Mouse (Mus musculus) embryonic facial prominence, embryonic 14.5 days (tissue): Measurements from ENCODE around the gene Fbxo41. TPM values are rescaled to one million over a fixed set of nuclear protein-coding genes. Genes with fewer than 3 reads are reported as not detected.

Experiments used
- ATAC-seq: fragments of 200-750 bp; cut with Nextera tagmentation; 2 replicates; pipeline ENCODE4 v1.8.0; 2017; ENCODE audit warnings: low read depth, moderate number of reproducible peaks, moderate TSS enrichment
- DNase-seq: peaks from one replicate; pipeline ENCODE4 v3.0.0-alpha.2; 2015; ENCODE audit warnings: low spot score
- H3K27ac ChIP-seq: fragments of 300-500 bp; sonication (generic); replicated peaks from 2 replicates; pipeline ENCODE4 v1.5.1; 2014; ENCODE audit warnings: low read depth, mild to moderate bottlenecking, low read length, moderate library complexity
- H3K27me3 ChIP-seq: fragments of 300-500 bp; sonication (generic); replicated peaks from 2 replicates; pipeline ENCODE4 v1.6.1; 2014; ENCODE audit warnings: low read length; ENCODE audit not compliant: control insufficient read depth, insufficient read depth
- H3K36me3 ChIP-seq: fragments of 300-500 bp; sonication (generic); 2 replicates; pipeline ENCODE4 v1.6.1; 2014; ENCODE audit warnings: low read length, mixed read lengths; ENCODE audit not compliant: control insufficient read depth, insufficient read depth
- H3K4me1 ChIP-seq: fragments of 300-500 bp; sonication (generic); 2 replicates; pipeline ENCODE4 v1.6.1; 2014; ENCODE audit warnings: antibody characterized with exemption, low read length; ENCODE audit not compliant: control insufficient read depth, insufficient read depth
- H3K4me2 ChIP-seq: fragments of 300-500 bp; sonication (generic); 2 replicates; pipeline ENCODE4 v1.6.1; 2014; ENCODE audit warnings: low read depth, mild to moderate bottlenecking, low read length, moderate library complexity, mixed read lengths
- H3K4me3 ChIP-seq: fragments of 300-500 bp; sonication (generic); 2 replicates; pipeline ENCODE4 v1.5.1; 2014; ENCODE audit warnings: low read depth, mild to moderate bottlenecking, low read length
- H3K9ac ChIP-seq: fragments of 300-500 bp; sonication (generic); 2 replicates; pipeline ENCODE4 v1.6.1; 2014; ENCODE audit warnings: low read depth, mild to moderate bottlenecking, low read length, moderate library complexity, mixed read lengths
- H3K9me3 ChIP-seq: fragments of 300-500 bp; sonication (generic); 2 replicates; pipeline ENCODE4 v1.6.1; 2016; ENCODE audit warnings: low read length; ENCODE audit not compliant: control insufficient read depth
- WGBS: fragments of 180-500 bp; shearing (Covaris S2); extraction: QIAGEN DNeasy Blood & Tissue Kit; methylation state at CpG from one replicate; pipeline ENCODE4 v1.1.7; 2014; 5-methylcytosine and 5-hydroxymethylcytosine counted together
- polyA plus RNA-seq: library from polyadenylated mRNA; unstranded; fragments of >200 nt; fragmentation: Nextera tagmentation; extraction: Ambion mirVana; gene quantifications from 2 replicates; pipeline ENCODE4 v1.2.1, GENCODE M21; 2014

Gene Fbxo41
- polyA plus RNA-seq, 1 experiment from 2014 or later, result 0.49 TPM

- ATAC-seq, result no peak
- no peak overlapping the region for H3K27ac ChIP-seq
- 5% methylated on average over 6 of the region's 6 CpGs for WGBS
- no peaks in the 10 kb centered on the region for H3K9me3 ChIP-seq
- peak overlapping the region; percentile 73 for H3K4me3 ChIP-seq
- no peak for DNase-seq
- H3K4me1 ChIP-seq, result no peaks in the 10 kb centered on the region
- no peaks in the 10 kb centered on the region for H3K36me3 ChIP-seq
- peak overlapping the region; percentile 95 for H3K4me2 ChIP-seq
- H3K9ac ChIP-seq, result no peak overlapping the region
- 0 out of 2 replicates have a peak, but pooled peaks cover 5% of the 10 kb centered on the region for H3K27me3 ChIP-seq
Observed at GRCm38 (mm10) chr6:85501571-85502102, 1.2 kb downstream of the Fbxo41 start.

GRCm38 (mm10) chr6:85500416-85500815, 2.4 kb downstream of the Fbxo41 start:
- no peak for ATAC-seq
- Histone ChIP-seq H3K4me3 (no peak overlapping the region), H3K9me3 (no peaks in the 10 kb centered on the region), H3K36me3 (no peaks in the 10 kb centered on the region), H3K27ac (no peak overlapping the region), H3K27me3 (0 out of 2 replicates have a peak, but pooled peaks cover 4% of the 10 kb centered on the region), H3K4me2 (no peak overlapping the region), H3K4me1 (no peaks in the 10 kb centered on the region), H3K9ac (no peak overlapping the region)
- DNase-seq, result no peak
- 67% methylated on average over 1 of the region's 1 CpGs for WGBS

DNA sequence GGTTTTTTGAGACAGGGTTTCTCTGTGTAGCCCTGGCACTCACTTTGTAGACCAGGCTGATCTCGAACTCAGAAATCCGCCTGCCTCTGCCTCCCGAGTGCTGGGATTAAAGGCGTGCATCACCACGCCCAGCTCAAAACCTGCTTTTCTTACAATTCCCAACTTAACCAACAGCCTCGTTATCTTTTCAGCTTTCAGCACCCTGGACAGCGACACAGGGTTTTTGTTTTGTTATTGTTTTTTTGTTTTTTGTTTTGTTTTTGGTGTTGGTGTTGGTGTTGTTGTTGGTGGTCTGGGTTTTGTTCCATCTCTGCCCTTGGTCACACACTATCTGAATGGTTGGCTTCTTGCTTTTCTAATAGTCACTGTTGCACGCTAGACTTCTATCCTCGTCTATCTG, 4.6 kb downstream of the Fbxo41 start:
- 61% methylated on average over 9 of the region's 9 CpGs for WGBS
- H3K9me3 ChIP-seq, result no peaks in the 10 kb centered on the region
- ATAC-seq (no peak), DNase-seq (no peak)
- H3K9ac ChIP-seq, result no peak overlapping the region
- H3K27me3 ChIP-seq, result no peaks in the 10 kb centered on the region
- H3K36me3 ChIP-seq, result no peaks in the 10 kb centered on the region
- no peaks in the 10 kb centered on the region for H3K4me1 ChIP-seq
- H3K27ac ChIP-seq, result no peak overlapping the region
- no peak overlapping the region for H3K4me2 ChIP-seq
- H3K4me3 ChIP-seq, result no peak overlapping the region

DNA sequence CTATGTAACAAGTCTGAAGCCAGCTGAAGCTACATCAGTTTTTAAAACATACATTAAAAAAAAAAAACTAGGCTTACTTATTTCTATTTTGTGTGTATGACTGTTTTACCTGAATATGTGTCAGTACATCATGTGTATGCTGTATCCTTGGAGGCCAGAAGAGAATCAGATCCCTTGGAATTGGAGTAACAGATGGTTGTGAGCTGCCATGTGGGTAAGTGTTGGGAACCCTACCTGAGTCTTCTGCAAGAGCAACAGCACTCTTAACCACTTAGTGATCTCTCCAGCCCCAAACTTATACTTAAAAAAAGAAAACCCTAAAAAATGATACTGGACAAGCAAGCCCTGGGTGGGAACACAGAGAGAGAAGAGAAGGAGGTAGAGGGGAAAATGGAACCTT, 5.8 kb downstream of the Fbxo41 start:
- Histone ChIP-seq H3K4me3 (no peak overlapping the region), H3K4me1 (no peaks in the 10 kb centered on the region), H3K36me3 (no peaks in the 10 kb centered on the region), H3K9me3 (no peaks in the 10 kb centered on the region), H3K27me3 (no peaks in the 10 kb centered on the region), H3K9ac (no peak overlapping the region), H3K4me2 (no peak overlapping the region), H3K27ac (no peak overlapping the region)
- DNase-seq (no peak), ATAC-seq (no peak)

DNA sequence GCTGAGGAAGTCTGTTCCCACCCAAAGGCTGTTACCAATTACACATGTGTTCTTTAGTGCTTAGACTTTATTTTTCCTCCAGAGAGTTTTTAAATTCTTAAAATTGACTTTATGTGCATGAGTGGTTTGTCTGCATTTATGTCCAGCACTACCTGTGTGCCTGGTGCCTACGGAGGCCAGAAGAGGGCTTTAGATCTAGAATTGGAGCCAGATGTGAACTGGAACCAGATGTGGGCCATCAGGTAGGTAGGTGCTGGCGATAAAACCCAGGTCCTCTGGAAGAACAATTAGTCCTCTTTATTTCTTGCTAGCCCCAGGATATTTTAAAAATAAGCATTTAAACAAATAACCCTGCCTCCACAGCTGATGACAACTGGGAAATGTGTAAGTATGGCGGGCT, 11.2 kb downstream of the Fbxo41 start:
- Histone ChIP-seq H3K4me1 (no peaks in the 10 kb centered on the region), H3K27ac (no peak overlapping the region), H3K9me3 (no peaks in the 10 kb centered on the region), H3K4me2 (no peak overlapping the region), H3K9ac (no peak overlapping the region), H3K36me3 (no peaks in the 10 kb centered on the region), H3K27me3 (0 out of 2 replicates have a peak, but pooled peaks cover 3% of the 10 kb centered on the region), H3K4me3 (no peak overlapping the region)
- ATAC-seq, result no peak
- 40% methylated on average over 3 of the region's 3 CpGs for whole genome bisulfite sequencing
- no peak for DNase-seq

DNA sequence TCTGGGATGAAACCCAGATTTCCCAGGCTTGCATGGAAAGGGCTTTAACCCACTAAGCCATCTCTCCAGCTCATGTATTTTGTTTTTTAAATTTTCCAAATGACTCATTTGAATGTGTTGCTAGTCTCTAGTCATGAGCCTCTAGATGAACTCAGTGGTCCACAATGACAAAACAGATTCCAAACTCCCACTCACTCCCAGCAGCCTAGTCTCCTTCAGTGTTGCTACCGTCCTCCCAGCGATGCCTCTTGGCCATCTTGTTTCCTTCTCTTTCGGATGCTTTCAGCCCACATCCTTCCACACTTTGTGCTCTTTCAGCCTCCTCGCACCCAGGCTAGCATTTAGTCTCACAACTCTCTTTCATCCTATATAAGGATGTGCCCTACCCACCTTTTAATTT, 12.5 kb downstream of the Fbxo41 start:
- ATAC-seq, result no peak
- no peaks in the 10 kb centered on the region for H3K4me1 ChIP-seq

DNA sequence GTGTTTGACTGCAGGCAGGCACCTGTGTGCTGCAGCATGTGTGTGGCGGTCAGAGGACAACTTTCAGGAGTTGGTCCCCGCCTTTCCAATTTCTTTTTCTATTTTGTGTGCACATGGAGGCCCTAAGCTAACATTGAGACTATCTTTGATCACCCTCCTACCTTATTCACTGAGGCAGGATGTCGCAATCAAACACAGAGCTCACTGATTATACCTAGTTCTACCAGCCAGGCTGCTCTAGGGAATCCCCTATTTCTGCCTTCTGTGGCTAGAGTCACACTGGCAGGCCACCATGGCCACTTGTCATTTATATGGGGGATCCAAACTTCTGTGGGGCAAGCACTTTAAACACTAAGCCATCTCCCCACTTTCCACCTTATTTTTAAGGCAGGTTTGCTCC, 13.1 kb downstream of the Fbxo41 start:
- Histone ChIP-seq H3K9ac (no peak overlapping the region), H3K4me3 (no peak overlapping the region), H3K9me3 (no peaks in the 10 kb centered on the region), H3K4me2 (no peak overlapping the region), H3K27ac (no peak overlapping the region), H3K36me3 (no peaks in the 10 kb centered on the region), H3K27me3 (peaks cover 21% of the 10 kb centered on the region), H3K4me1 (0 out of 2 replicates have a peak, but pooled peaks cover 1% of the 10 kb centered on the region)
- ATAC-seq, result no peak
- 65% methylated on average over 3 of the region's 3 CpGs for WGBS
- no peak for DNase-seq

More for the DNA sequence above, 12.5 kb downstream of the Fbxo41 start:
- Histone ChIP-seq H3K4me3 (no peak overlapping the region), H3K27ac (no peak overlapping the region), H3K4me2 (no peak overlapping the region), H3K9ac (no peak overlapping the region), H3K36me3 (no peaks in the 10 kb centered on the region), H3K27me3 (peaks cover 15% of the 10 kb centered on the region), H3K9me3 (no peaks in the 10 kb centered on the region)
- DNase-seq, result no peak
- 90% methylated on average over 4 of the region's 4 CpGs for WGBS

DNA sequence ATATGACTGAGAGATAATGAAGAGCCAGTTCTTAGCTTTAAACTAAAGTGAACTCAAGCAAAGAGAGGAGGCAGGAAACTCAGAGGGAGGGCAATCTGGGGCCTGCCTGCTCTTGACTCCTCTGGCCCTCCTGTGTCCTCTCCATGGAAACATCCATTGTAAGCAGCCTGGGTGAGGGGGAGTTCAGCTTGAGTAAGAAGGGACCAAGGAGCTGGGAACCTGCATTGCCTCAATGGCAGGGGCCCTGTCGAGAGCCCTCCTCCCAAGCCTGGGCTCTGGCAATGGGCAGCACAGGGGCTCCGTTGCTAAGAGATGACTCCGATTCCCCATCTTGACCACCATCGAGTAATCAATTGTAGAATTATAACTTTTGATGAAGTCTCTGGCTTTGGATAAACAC, 14.3 kb downstream of the Fbxo41 start:
- no peak for DNase-seq
- WGBS, result 74% methylated on average over 4 of the region's 4 CpGs
- Histone ChIP-seq H3K4me2 (no peak overlapping the region), H3K4me1 (peaks cover 9% of the 10 kb centered on the region), H3K9ac (no peak overlapping the region), H3K9me3 (no peaks in the 10 kb centered on the region), H3K27me3 (peaks cover 33% of the 10 kb centered on the region), H3K4me3 (no peak overlapping the region), H3K27ac (no peak overlapping the region), H3K36me3 (no peaks in the 10 kb centered on the region)
- ATAC-seq, result no peak

- H3K36me3 ChIP-seq, result no peaks in the 10 kb centered on the region
- DNase-seq (peak; percentile 30), ATAC-seq (no peak)
- 68% methylated on average over 2 of the region's 2 CpGs for WGBS
- H3K4me3 ChIP-seq, result no peak overlapping the region
- H3K27me3 ChIP-seq, result peaks cover 59% of the 10 kb centered on the region
- peaks cover 9% of the 10 kb centered on the region for H3K4me1 ChIP-seq
- no peaks in the 10 kb centered on the region for H3K9me3 ChIP-seq
- no peak overlapping the region for H3K9ac ChIP-seq
- H3K4me2 ChIP-seq, result no peak overlapping the region
- H3K27ac ChIP-seq, result no peak overlapping the region
Observed at GRCm38 (mm10) chr6:85485738-85486137, 17.1 kb downstream of the Fbxo41 start.
